Mouse (Mus musculus) MEL (cell line): ENCODE measurements around the gene Cldn13.

Source experiments
- CTCF ChIP-seq, 3 experiments: IDR thresholded peaks in 2 of 3; conservative IDR thresholded peaks in 1 of 3; 2 replicates each; pipeline ENCODE4 v1.5.1; 2011 to 2012; ENCODE audit warnings: low read length in 3 of 3, low read depth in 2 of 3, mild to moderate bottlenecking in 2 of 3, improper control_type of control experiment in 1 of 3, inconsistent platforms in 1 of 3, mixed read lengths in 1 of 3, moderate library complexity in 1 of 3; ENCODE audit not compliant: control insufficient read depth in 1 of 3, insufficient read depth in 1 of 3, poor library complexity in 1 of 3, severe bottlenecking in 1 of 3
- POLR2A ChIP-seq, 2 experiments: IDR thresholded peaks; 2 replicates each; pipeline ENCODE4 v1.6.1; 2011 to 2012; ENCODE audit warnings: low read length in 2 of 2, mild to moderate bottlenecking in 2 of 2, control low read depth in 1 of 2, improper control_type of control experiment in 1 of 2, low read depth in 1 of 2, moderate library complexity in 1 of 2; ENCODE audit not compliant: control insufficient read depth in 1 of 2, insufficient read depth in 1 of 2, poor library complexity in 1 of 2

DNA sequence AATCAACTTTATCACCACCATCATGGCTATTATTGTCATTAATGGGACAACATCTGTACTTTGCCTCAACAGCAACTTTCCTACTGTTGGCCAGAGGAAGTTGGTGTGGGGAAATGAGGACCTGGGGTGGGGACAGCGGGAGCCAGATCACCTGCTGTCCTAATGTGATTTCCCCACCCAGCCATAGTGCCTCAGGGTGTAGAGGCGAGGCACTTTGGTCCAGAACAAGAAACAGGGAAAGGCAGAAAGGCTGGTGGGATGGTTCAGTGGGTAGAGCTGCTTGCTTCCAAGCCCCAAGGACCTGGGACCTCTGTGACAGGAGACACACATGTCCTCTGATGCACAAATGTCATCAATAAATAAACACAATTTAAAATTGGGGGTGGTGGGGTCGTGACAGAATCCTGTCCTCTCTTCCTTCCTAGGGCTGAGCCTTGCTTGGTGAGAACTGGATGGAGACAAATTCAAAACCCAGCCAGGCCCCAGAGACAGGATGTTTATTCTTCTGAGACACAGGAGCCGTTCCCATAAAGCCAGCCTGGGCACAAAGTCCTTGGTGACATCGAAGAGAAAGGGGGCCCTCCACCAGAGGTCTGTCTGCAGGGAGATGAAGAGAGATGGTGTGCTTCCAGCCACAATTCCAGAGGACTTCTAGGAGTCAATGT is 32.2 kb upstream of the Cldn13 start:
- TF ChIP-seq POLR2A (IDR thresholded peaks at IDR 0.05; ENCODE audit: control insufficient read depth in 1 of 2, insufficient read depth in 1 of 2, low read depth in 1 of 2, low read length in 2 of 2, poor library complexity in 1 of 2) (no peak), CTCF (IDR thresholded peaks at IDR 0.05 in 2 of 3, conservative IDR thresholded peaks at IDR 0.05 in 1 of 3; ENCODE audit: control insufficient read depth in 1 of 3, insufficient read depth in 1 of 3, low read depth in 2 of 3, low read length in 3 of 3, poor library complexity in 1 of 3, severe bottlenecking in 1 of 3) (no peak)
